Mouse (Mus musculus) MEL (cell line): ENCODE measurements around the gene Tsfm. TPM values are rescaled to one million over a fixed set of nuclear protein-coding genes. Genes with fewer than 3 reads are reported as not detected.

ENCODE experiments used
- DNase-seq: peaks from one replicate; pipeline ENCODE4 v3.0.0; 2011; ENCODE audit warnings: low read depth, low spot score
- H3K27ac ChIP-seq: 2 replicates; pipeline ENCODE4 v1.5.1; 2012; ENCODE audit warnings: low read depth, mild to moderate bottlenecking, control low read depth, low read length, moderate library complexity; ENCODE audit not compliant: control insufficient read depth
- H3K27me3 ChIP-seq, 2 experiments: fragments of 150-350 bp in 1 of 2; sonication (generic) in 1 of 2; 2 replicates each; pipeline ENCODE4 v1.6.1; 2012; ENCODE audit warnings: low read length in 2 of 2, mild to moderate bottlenecking in 2 of 2, improper control_type of control experiment in 1 of 2, moderate library complexity in 1 of 2; ENCODE audit not compliant: insufficient read depth in 2 of 2, control insufficient read depth in 1 of 2
- H3K36me3 ChIP-seq, 2 experiments: 2 replicates each; pipeline ENCODE4 v1.6.1; 2012 to 2014; ENCODE audit warnings: low read length in 2 of 2, improper control_type of control experiment in 1 of 2, inconsistent platforms in 1 of 2, mild to moderate bottlenecking in 1 of 2; ENCODE audit not compliant: insufficient read depth in 2 of 2, control insufficient read depth in 1 of 2
- H3K4me1 ChIP-seq, 2 experiments: fragments of 150-350 bp in 1 of 2; sonication (generic) in 1 of 2; 2 replicates each; pipeline ENCODE4 v1.6.1; 2012; ENCODE audit warnings: low read length in 2 of 2, improper control_type of control experiment in 1 of 2, mild to moderate bottlenecking in 1 of 2; ENCODE audit not compliant: insufficient read depth in 2 of 2, control insufficient read depth in 1 of 2
- H3K4me3 ChIP-seq, 2 experiments: fragments of 150-350 bp in 1 of 2; sonication (generic) in 1 of 2; 2 replicates each; pipeline ENCODE4 v1.5.1; 2012; ENCODE audit warnings: low read depth in 2 of 2, low read length in 2 of 2, mild to moderate bottlenecking in 2 of 2, moderate library complexity in 2 of 2, control low read depth in 1 of 2, improper control_type of control experiment in 1 of 2; ENCODE audit not compliant: control insufficient read depth in 1 of 2, insufficient read depth in 1 of 2
- H3K79me2 ChIP-seq: 2 replicates; pipeline ENCODE4 v1.6.1; 2012; ENCODE audit warnings: mild to moderate bottlenecking, low read length, moderate library complexity; ENCODE audit not compliant: control insufficient read depth, poor library complexity, insufficient read depth
- H3K9ac ChIP-seq: 2 replicates; pipeline ENCODE4 v1.6.1; 2012; ENCODE audit warnings: low read depth, mild to moderate bottlenecking, control low read depth, low read length, moderate library complexity; ENCODE audit not compliant: control insufficient read depth, poor library complexity, severe bottlenecking
- H3K9me3 ChIP-seq: fragments of 150-350 bp; sonication (generic); replicated peaks from 2 replicates; pipeline ENCODE4 v1.6.1; 2012; ENCODE audit warnings: mild to moderate bottlenecking, low read length, improper control_type of control experiment, moderate library complexity; ENCODE audit not compliant: insufficient read depth
- CHD1 ChIP-seq: IDR thresholded peaks from 2 replicates; pipeline ENCODE4 v1.6.1; 2012; ENCODE audit warnings: low read depth, mild to moderate bottlenecking, inconsistent platforms, low read length, improper control_type of control experiment
- CHD2 ChIP-seq: IDR thresholded peaks from 2 replicates; pipeline ENCODE4 v1.6.1; 2011; ENCODE audit warnings: low read length, improper control_type of control experiment
- E2F4 ChIP-seq: IDR thresholded peaks from 2 replicates; pipeline ENCODE4 v1.6.1; 2011; ENCODE audit warnings: low read depth, low read length, improper control_type of control experiment, borderline replicate concordance
- EP300 ChIP-seq, 2 experiments: IDR thresholded peaks; 2 replicates each; pipeline ENCODE4 v1.6.1; 2011; ENCODE audit warnings: improper control_type of control experiment in 2 of 2, low read length in 2 of 2, low read depth in 1 of 2, mild to moderate bottlenecking in 1 of 2
- GABPA ChIP-seq: IDR thresholded peaks from 2 replicates; pipeline ENCODE4 v1.6.1; 2012; ENCODE audit warnings: low read depth, mild to moderate bottlenecking, inconsistent platforms, low read length, improper control_type of control experiment, moderate library complexity
- GATA1 ChIP-seq: IDR thresholded peaks from 2 replicates; pipeline ENCODE4 v1.6.1; 2011; ENCODE audit warnings: low read depth, low read length, improper control_type of control experiment
- JUND ChIP-seq: IDR thresholded peaks from 2 replicates; pipeline ENCODE4 v1.6.1; 2011; ENCODE audit warnings: low read depth, mild to moderate bottlenecking, improper control_type of control experiment, low read length
- MXI1 ChIP-seq: IDR thresholded peaks from 2 replicates; pipeline ENCODE4 v1.6.1; 2011; ENCODE audit warnings: mild to moderate bottlenecking, low read depth, low read length, improper control_type of control experiment
- MYB ChIP-seq: IDR thresholded peaks from 2 replicates; pipeline ENCODE4 v1.6.1; 2011; ENCODE audit warnings: mild to moderate bottlenecking, low read depth, low read length, improper control_type of control experiment
- NELFE ChIP-seq: IDR thresholded peaks from 2 replicates; pipeline ENCODE4 v1.6.1; 2011; ENCODE audit warnings: low read depth, low read length, improper control_type of control experiment
- POLR2A ChIP-seq, 2 experiments: IDR thresholded peaks; 2 replicates each; pipeline ENCODE4 v1.6.1; 2011 to 2012; ENCODE audit warnings: low read length in 2 of 2, mild to moderate bottlenecking in 2 of 2, control low read depth in 1 of 2, improper control_type of control experiment in 1 of 2, low read depth in 1 of 2, moderate library complexity in 1 of 2; ENCODE audit not compliant: control insufficient read depth in 1 of 2, insufficient read depth in 1 of 2, poor library complexity in 1 of 2
- POLR2AphosphoS2 ChIP-seq: IDR thresholded peaks from 2 replicates; pipeline ENCODE4 v1.6.1; 2011; ENCODE audit warnings: low read length, improper control_type of control experiment
- POLR2AphosphoS5 ChIP-seq: IDR thresholded peaks from 2 replicates; pipeline ENCODE4 v1.6.1; 2012; ENCODE audit warnings: low read depth, borderline replicate concordance, mild to moderate bottlenecking, inconsistent platforms, low read length, moderate library complexity, mixed read lengths
- RAD21 ChIP-seq: IDR thresholded peaks from 2 replicates; pipeline ENCODE4 v1.6.1; 2011; ENCODE audit warnings: mild to moderate bottlenecking, low read depth, low read length, improper control_type of control experiment
- RCOR1 ChIP-seq: IDR thresholded peaks from 2 replicates; pipeline ENCODE4 v1.6.1; 2012; ENCODE audit warnings: low read depth, mild to moderate bottlenecking, inconsistent platforms, low read length, improper control_type of control experiment
- SMC3 ChIP-seq: IDR thresholded peaks from 2 replicates; pipeline ENCODE4 v1.6.1; 2011; ENCODE audit warnings: low read depth, low read length, improper control_type of control experiment
- TAL1 ChIP-seq: IDR thresholded peaks from 2 replicates; pipeline ENCODE4 v1.6.1; 2012; ENCODE audit warnings: mild to moderate bottlenecking, inconsistent platforms, low read length, moderate library complexity, mixed read lengths
- UBTF ChIP-seq: IDR thresholded peaks from 2 replicates; pipeline ENCODE4 v1.6.1; 2012; ENCODE audit warnings: low read depth, mild to moderate bottlenecking, inconsistent platforms, low read length, improper control_type of control experiment, moderate library complexity, borderline replicate concordance; ENCODE audit not compliant: insufficient read depth
- ZC3H11A ChIP-seq: IDR thresholded peaks from 2 replicates; pipeline ENCODE4 v1.6.1; 2012; ENCODE audit warnings: low read depth, mild to moderate bottlenecking, inconsistent platforms, low read length, improper control_type of control experiment
- ZMIZ1 ChIP-seq: IDR thresholded peaks from 2 replicates; pipeline ENCODE4 v1.6.1; 2012; ENCODE audit warnings: low read depth, mild to moderate bottlenecking, inconsistent platforms, low read length, improper control_type of control experiment, moderate library complexity
- polyA plus RNA-seq, 2 experiments: library from polyadenylated mRNA; stranded (reverse) in 1 of 2; unstranded in 1 of 2; fragments of >175 nt in 1 of 2; fragments of >200 nt in 1 of 2; gene quantifications; 2 replicates each; pipeline versions ENCODE4 v1.2.1 to v1.2.4; 2012; ENCODE audit warnings: low replicate concordance in 2 of 2, low read depth in 1 of 2; ENCODE audit not compliant: insufficient read length in 2 of 2, insufficient read depth in 1 of 2, missing spikeins in 1 of 2
- total RNA-seq: library from RNA; depleted of rRNA; stranded (reverse); fragments of 300-350 nt; gene quantifications from 2 replicates; pipeline ENCODE4 v1.2.3, GENCODE M21; 2012

Tsfm gene
- total and polyA plus RNA-seq, 3 experiments: 84.7 to 90.0 TPM; not detected in 1

DNA sequence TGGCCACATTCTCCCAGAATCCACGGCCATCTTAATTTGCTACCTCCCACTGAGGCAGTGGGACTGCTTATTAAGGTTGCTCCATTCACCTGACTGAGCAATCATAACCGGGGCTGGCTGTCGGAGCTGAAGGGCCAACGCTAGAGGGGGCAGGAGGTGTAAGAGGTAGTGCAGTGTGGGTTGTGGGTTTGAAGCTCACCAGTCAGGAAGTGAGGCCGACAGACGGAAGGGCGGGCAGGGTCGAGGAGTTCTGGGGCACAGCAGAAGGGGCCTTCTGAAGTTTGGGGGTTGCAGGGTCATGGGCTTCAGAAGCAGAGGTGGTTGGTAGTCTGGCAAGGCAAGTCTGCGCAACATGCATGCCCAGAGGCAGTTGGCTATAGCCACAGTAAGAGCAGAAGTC lies 44.4 kb upstream of the Tsfm start, which contains the start of gene Agap2:
Agap2 (plus strand) TSS at position 205 of the 400 bp plus-strand sequence.
- TF ChIP-seq GATA1 (no peak), CHD2 (no peak), ZMIZ1 (no peak), JUND (no peak), CHD1 (no peak)
- Histone ChIP-seq H3K9me3 (no peaks in the 10 kb centered on the region), H3K9ac (no peak within 1 kb of the TSS), H3K27ac (no peak within 1 kb of the TSS), H3K27me3 (no peaks in the 10 kb centered on the region), H3K79me2 (peaks cover 2% of the 10 kb centered on the region; the same call in 1 of the 2 replicates), H3K4me3 (no peak within 1 kb of the TSS), H3K4me1 (no peaks in the 10 kb centered on the region), H3K36me3 (no peaks in the 10 kb centered on the region)
- DNase-seq: no peak

DNA sequence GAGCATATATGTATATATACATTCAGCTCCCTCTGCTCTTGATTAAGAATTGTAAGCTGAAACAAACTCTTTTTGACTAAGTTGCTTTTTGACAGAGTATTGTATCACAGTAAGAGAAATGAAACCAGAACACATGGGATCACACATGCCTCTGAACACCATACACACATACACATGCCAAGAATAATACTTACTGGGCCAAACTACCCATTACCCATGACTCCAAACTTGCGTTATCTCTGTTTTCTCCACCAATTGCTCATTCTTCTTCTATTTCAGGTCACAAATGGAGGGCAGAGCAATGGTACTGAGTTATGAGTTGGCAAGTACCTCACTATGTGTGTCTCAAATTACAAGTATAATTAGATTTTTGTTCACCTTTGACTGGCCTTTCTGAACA lies 43.3 kb upstream of the Tsfm start:
- H3K27ac ChIP-seq: no peak overlapping the region
- no peak overlapping the region for H3K9ac ChIP-seq
- H3K79me2 ChIP-seq: peaks cover 13% of the 10 kb centered on the region
- H3K4me3 ChIP-seq: no peak overlapping the region
- H3K4me1 ChIP-seq: 0 out of 4 replicates have a peak, but pooled peaks cover 0 to 2% of the 10 kb centered on the region in 2 experiments
- no peaks in the 10 kb centered on the region for H3K9me3 ChIP-seq
- TF ChIP-seq MYB (no peak), RCOR1 (no peak), E2F4 (no peak), SMC3 (no peak), MXI1 (no peak), POLR2A (IDR thresholded peaks at IDR 0.05; ENCODE audit: control insufficient read depth in 1 of 2, insufficient read depth in 1 of 2, low read depth in 1 of 2, low read length in 2 of 2, poor library complexity in 1 of 2) (no peak), NELFE (no peak), UBTF (no peak), EP300 (IDR thresholded peaks at IDR 0.05; ENCODE audit: low read depth in 1 of 2, low read length in 2 of 2) (no peak), POLR2AphosphoS2 (no peak), RAD21 (no peak), POLR2AphosphoS5 (no peak), TAL1 (no peak), ZMIZ1 (no peak), GABPA (no peak), ZC3H11A (no peak)
- H3K27me3 ChIP-seq: no peaks in the 10 kb centered on the region
- no peaks in the 10 kb centered on the region; a peak in 1 of 4 replicates for H3K36me3 ChIP-seq
- no peak for DNase-seq
